Mouse (Mus musculus) cortical plate, adult 2 months (tissue): ENCODE data around the gene Zbtb24.

Experiments
- CTCF ChIP-seq: fragments of 200-500 bp; IDR thresholded peaks from 2 replicates; pipeline ENCODE4 v1.5.1; 2011; ENCODE audit warnings: mild to moderate bottlenecking, control low read depth, low read length; ENCODE audit not compliant: insufficient read depth; ENCODE audit errors: extremely low read depth
- POLR2A ChIP-seq: fragments of 200-500 bp; IDR thresholded peaks from 2 replicates; pipeline ENCODE4 v1.6.1; 2011; ENCODE audit warnings: mild to moderate bottlenecking, low read length, control low read depth; ENCODE audit not compliant: insufficient read depth; ENCODE audit errors: extremely low read depth

- no peak for TF ChIP-seq CTCF
- no peak for TF ChIP-seq POLR2A
These were observed 54.8 kb downstream of the Zbtb24 start for GRCm38 (mm10) chr10:41504996-41505395.
